Mouse (Mus musculus) spleen, postnatal 4 days (tissue): ENCODE data around the gene Adgrg6.

Experiments
- DNase-seq, 2 experiments: peaks; one replicate each; pipeline ENCODE4 v3.0.0; 2022; ENCODE audit warnings: low spot score in 2 of 2

The Adgrg6 gene

GRCm38 (mm10) chr10:14391025-14391639, 154.3 kb downstream of the Adgrg6 start:
- peak; percentile 35 to 75 for DNase-seq

- DNase-seq, result no peak
Observed at GRCm38 (mm10) chr10:14385574-14385973, 159.9 kb downstream of the Adgrg6 start.

DNA sequence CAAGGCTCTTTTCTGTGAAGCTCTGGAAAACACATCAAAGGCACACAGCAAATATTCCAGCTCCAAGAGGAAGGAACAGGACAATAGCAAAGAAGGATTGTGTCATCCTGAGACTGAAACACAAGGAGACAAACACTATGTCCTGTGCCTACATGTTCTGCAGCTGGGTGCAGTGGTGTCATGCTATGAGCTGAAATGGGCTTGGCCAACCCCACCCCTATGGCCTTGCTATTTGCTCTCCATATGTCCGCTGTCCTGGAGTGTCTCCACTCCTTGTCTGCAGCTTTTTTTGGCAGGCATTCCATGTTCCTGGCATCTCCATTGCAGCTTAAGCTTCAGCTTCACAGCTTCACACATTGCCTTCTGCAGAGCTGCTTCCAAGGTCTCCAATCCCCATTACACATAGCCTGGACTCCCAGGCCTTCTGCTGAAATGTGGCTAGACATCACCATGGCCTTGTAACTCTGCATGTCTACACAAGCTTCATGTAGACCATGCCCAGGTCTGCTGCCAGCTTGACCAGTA, 180.3 kb downstream of the Adgrg6 start:
- no peak for DNase-seq

- DNase-seq, result no peak
Observed at GRCm38 (mm10) chr10:14363226-14363625, 182.2 kb downstream of the Adgrg6 start.

GRCm38 (mm10) chr10:14358271-14358670, 187.2 kb downstream of the Adgrg6 start:
- DNase-seq, result no peak
